Mouse (Mus musculus): Measurements from ENCODE around the gene Eva1c.

- no peak for TF ChIP-seq CTCF (IDR thresholded peaks at IDR 0.05; ENCODE audit: borderline replicate concordance, extremely low read depth, insufficient read depth, insufficient read length)
- TF ChIP-seq POLR2A (IDR thresholded peaks at IDR 0.05; ENCODE audit: borderline replicate concordance, extremely low read depth, insufficient read depth, insufficient read length, poor library complexity, severe bottlenecking) = no peak
These were observed 64.2 kb downstream of the Eva1c start for GRCm38 (mm10) chr16:90890683-90891082.

Measured in brain, embryonic 14.5 days (tissue).